Mouse (Mus musculus) B cell, adult 2 months (primary cell): ENCODE measurements around the gene Lsg1.

Experiments used
- DNase-seq, 2 experiments: peaks; one replicate each; pipeline ENCODE4 v3.0.0; 2022

Lsg1 gene

DNA sequence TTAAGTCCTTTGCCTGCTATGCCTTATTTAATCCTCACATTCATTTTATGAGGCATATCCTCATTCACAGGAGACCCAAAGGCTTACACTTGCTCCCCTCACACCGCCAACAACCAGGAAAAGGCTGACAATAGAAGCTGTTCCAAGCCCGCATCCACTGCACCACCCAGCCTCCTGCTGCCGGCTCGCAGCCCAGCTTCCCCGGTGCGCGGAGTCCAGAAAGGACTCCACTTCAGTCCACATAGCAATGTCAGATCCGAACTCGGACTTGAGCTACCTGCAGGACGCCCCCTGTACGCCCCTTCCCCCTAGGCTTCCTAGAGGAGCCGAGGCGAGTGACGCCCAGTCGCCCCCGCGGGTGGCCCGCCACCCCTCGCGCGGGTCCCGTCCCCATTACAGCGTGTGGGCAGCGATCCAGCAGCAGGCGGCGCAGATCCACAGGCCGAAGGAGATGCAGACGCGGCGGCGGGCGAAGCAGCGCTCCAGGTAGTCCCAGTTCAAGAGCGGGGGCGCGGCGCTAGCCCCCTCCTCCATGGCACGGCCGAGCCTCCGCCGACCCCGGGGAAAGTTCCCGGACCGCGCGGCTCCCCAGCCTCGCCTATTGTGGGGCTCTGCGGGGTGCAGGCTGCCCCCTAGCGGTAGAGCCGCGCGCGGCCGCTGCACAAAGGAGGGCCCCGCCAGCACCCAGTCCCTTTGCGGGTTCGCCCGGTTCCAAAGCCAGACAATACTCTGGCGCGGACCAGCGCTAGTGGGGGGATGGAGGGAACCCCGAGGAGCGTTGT is 37.2 kb downstream of the Lsg1 start:
- DNase-seq: peak; percentile 83 to 86

DNA sequence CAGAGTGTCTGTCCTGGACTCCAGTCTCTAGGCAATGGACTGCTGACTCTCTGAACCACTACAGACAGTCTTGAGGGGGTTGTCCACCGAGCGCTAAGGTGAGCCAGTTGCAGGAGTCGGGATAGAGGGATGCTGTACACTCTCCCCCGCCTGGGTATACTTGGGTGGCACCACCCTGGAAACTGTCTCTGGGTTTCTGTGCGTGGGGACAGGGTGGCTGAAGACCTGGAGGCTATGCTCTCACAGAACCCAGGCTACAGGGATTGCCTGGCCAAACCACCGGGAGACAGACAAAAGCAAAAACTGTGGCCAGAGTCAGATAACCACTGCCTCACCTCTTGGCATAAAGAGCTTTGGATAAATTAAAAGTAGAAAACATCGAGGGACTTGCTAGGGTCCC is 37.9 kb downstream of the Lsg1 start:
- DNase-seq: no peak

DNA sequence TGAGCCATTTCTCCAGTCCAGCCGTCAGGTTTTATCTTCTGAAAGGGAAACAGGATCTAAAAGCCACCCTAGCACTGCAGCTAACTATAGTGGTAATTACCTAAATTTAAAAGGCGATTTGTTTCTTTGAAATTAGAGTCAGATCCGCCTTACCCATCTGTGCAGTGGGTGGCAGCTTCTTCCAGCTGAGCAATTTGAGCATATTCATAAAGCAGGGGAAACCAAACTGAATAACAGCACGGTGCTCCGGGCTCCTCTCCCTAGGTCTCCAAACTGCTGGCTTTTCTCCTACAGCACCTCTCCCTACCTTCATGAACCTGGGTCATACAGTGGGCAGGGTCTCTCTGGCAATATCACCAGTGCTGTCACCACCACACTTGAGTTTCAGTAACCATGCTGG is 39.1 kb downstream of the Lsg1 start:
- DNase-seq: no peak

DNA sequence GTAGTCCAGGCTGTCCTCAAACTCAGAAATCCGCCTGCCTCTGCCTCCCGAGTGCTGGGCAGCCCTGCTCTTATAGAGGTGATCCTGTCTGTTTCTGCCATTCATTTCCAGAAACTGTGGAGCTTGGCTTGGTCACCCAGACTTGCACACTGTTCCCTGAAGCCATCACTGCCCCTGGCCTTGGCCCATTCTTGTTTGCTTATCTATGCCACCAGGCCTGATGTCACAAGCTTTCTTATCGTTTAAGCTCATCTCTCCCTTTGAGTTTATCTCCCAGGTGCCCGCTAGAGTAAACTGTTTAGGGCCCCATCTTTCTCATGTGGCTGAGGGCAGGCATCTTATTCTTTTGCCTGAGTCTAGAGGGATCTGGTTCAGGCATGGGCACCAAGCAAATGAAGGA is 42.7 kb downstream of the Lsg1 start:
- no peak for DNase-seq

DNA sequence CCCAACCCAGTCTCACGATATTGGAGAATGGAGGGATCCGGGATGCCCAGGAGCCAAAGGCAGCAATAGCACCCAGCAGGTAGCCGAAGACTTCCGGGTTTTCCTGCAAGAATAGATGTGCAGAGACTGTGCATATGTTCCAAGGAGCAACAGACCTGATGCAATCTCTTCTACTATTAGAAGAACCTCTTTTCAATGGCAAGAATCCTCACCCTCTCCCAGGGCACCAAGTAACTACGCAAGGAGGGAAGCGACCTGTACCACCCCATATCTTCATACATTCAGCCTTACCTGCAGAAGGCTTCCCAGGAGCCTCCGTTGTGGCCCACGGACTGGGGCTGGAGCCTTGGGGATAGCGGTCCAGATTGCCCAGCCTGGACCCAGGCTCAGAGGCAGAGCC is 44.0 kb downstream of the Lsg1 start:
- no peak for DNase-seq

DNA sequence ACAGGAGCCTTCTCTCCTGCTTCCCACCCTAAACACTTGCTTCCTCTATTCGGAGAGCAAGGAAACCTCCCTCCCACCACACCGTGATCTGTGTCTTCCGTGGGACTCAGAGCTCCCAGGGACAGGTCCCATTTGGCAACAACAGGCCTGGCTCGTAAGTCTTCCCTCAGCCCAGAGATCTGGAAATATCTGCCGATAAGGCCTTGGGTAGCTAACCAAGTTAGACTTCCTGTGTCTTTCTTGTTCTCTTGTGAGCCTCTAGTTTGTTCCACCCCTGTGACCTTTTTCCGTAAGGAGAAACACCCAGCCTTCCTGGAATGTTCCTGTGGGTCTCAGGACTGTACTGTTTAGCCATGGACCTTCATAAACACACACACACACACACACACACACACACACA is 44.6 kb downstream of the Lsg1 start:
- no peak for DNase-seq

DNA sequence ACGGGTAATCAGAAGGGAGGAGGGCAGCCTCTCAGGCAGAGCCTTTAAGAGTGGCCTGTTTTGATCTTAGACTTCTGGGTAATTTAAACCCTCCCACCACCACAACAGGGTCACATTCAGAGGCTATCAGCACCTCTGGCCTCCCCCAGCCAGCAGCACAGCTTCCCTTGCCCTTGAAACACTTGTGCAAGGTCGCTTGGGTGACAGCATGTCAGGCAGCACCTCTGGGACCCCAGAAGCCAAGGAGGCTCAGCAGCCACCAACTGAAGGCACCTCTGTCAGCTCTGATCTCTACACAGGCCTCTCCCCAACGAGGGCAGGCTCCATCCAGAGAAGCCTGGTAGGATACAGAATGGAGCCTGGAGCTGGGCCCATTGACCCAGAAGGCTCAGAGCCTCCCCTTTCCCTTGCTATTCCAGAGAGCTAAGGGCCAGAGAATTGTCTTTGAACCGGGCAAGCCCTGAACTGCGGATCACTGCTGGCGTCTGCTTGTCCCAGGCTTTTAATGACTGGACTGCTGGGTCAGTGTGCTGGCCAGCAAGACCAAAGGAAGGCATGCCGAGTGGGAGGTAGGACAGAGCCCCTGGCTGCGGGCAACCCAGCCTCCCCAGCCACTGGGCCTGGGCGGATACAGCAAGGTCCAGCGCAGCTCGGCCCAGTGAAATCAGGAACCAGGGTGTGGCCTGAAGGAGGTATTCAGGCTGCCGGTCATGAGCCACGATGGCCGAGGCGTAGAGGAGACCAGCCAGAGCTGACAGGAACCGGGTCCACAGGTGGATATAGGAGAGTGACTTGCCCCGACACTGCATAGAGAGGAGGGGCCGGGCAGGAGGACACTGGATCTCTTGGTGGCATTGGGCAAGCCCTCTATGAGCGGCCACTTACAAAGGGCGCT is 47.0 kb downstream of the Lsg1 start:
- no peak for DNase-seq

DNA sequence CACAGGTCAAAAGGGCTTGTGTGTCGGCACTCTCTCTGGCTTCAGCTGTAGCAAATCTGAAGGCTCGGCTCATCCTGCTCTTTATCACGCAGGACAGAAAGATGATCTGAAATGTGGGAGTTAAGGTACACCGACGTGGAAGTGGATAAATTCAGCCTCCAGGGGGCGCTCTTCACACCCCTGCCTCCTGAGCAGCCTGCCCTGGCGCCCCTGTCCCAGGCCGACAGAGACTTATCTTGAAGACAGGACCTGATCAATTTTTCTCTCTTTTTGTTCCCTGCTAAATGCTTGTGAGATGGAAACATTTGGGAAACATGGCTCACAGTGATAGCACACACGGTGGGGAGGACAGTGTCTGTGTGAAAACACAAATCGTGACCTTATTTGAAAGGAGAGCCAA is 48.0 kb downstream of the Lsg1 start:
- peak; percentile 77 to 79 for DNase-seq

DNA sequence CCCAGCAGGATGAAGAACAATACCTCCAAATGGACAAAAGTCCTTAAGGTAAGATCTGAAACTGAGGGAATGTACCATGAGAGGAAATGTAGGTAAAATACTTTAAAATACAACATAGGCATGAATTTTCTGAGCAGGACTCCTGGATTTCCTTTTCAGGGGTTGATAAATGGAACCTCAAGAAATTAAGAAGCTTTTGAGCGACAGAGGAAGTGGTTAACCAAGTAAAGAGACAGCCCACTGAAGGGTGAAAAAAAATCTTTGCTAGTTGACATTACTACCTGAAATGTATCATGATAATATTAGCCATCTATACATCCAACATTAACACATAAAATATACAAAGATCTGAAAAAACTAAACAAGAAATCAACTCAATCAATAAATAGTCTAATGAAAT is 52.3 kb downstream of the Lsg1 start:
- DNase-seq: no peak

DNA sequence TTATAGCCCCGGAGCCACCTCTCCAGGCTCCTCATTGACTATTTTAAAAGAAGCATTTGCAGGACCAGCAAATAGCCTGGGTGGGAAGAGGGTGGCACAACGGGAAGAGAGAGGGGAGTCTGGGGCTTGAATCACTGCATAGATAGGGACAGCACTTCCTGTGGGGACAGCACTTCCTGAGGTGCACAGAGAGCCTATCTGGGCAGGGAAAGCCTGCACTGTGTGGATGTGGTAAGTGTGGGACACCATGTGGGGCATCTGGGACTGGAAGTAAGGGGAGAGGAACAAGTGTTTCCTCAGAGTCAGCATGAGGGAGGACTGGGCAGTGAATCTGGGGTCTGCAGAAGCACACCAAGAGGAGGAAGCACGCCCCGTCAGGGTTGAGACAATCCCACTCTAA is 53.8 kb downstream of the Lsg1 start:
- DNase-seq: no peak

DNA sequence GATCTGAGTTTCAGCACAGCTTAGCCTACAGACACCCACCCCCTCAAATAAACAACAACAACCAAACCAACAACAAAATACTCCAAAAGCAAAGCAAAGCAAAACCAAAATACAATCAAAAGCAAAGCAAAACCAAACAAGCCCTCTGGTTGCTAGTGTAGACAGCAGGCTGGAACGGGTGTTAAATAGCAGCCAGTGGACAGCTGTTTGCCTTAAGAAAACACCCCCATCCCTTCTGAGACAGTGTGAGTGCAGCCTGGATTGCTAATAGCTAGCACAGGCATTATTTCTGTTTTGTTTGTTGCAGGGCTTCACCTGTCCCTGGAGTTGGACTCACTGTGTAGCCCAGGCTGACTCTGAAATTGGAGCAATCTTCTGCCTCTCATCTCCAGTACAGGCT is 54.5 kb downstream of the Lsg1 start:
- no peak for DNase-seq

DNA sequence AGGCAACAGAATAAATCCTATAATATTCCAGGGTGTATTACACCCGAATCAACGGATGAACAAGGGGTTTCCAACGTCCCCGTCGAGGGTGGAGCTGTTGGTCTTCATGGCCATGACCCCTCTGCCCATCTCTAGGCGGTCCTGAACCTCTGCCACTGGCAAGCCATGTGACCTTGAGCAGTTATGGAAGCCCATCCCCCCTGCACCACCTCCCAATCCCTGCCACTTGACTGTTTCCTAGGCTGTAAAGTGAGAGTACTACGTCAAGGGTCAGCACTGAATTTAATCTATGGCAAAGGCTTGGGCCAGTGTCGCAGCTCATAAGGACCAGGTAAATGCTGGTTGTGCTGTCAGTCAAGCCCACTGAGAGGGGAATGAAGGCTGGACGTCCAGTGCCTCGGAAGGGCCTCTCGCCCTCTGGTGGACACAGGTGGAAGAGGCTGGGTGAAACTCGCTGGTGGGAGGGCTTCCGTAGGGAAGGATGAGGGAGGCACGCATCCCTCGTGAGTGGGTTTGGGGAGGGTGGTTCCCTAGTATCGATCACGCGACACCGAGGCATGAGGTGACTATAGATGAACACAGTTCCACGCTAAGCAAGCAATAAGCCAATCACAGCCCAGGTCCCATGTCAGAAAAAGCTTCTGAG is 55.5 kb downstream of the Lsg1 start:
- DNase-seq: peak; percentile 67 to 68

DNA sequence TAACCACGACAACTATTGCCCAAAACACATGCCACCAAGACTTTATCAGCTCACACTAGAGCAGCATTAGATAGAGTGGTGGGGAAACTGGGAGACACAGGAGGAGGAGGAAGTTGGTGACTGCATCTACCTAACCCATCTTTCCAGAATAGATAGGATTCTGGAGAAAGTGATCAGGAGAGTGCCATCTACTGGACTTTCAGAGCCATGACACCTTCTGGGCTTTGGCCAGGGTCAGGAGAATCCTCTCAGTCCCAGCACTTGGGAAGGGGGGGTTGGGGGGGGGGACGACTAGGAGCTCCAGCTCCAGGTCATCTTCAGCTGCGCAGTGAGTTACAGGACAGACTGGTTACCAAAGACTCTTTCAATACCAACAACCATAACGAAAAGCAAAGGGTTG is 56.6 kb downstream of the Lsg1 start:
- no peak for DNase-seq

DNA sequence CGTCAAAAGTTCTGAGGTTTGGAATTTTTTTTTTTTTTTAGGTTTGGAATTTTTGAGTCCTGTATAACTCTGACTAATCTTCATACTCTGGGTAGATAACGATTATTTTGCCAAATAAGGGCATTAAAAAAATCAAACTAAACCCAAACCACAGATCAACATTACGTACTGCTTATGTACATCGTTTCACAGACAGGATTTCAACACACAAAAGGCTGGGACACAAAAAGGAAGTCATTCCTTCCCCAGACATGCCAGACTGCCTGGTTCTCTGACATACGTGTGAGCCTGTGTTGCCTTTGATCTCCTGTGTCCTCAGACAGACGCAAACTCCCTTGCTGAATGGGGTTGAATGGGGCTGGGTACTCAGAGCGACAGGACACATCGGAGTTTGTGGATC is 59.0 kb downstream of the Lsg1 start:
- no peak for DNase-seq

DNA sequence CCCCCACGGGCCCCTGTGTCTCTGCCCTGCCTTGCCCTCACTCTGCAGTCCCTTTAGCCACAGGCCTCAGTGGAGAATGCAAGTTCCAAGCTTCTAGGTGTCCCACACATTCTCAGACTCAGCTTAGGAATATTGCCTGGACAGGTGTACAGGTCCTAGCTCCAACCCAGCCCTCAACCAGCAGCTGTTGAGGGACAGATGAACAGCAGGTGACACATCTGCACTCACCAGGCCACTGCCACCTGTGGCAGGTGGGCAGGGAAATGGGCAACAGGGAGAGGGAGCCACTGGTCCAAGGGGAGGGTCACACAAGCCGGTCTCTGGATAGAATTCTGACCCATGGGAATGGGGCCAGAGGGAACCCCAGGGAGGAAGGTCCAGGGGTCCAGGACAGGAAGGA is 59.5 kb downstream of the Lsg1 start:
- DNase-seq: no peak

DNA sequence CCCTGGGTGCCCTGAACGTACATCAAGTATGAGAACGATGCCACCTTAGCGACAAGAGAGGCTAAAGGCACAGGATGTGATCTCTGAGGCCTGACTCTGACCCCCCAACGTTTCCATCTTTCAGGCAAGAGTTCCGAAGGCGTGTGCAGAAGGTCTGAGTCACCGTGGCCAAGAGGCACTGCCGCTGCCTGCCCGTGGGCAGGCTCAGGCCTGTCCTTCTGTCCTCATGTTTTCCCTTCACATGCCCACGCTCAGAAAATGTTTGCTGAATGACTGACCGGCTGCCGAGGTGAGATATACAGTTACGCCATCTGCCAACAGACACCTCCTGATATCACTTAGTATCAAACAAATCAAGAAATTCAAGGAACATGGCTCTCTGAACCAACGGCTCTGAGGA is 61.6 kb downstream of the Lsg1 start:
- no peak for DNase-seq

DNA sequence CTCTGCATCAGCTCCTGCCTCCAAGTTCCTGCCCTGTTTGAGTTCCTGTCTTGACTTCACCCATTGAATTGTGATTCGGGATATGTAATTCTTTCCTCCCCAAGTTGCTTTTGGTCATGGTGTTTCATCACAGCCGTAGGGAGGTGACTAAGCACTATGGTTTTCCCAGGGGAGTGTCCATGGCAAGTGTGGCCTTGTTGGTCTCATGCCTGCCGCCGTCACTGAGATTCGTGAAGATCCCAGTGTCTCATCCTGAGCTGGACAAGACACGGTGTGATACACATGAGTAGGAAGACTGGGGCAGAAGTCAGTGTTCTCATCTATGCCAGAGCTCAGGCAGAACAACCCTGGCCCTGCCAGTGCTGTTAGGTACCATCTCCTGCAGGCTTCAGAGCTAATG is 62.9 kb downstream of the Lsg1 start:
- no peak for DNase-seq

DNA sequence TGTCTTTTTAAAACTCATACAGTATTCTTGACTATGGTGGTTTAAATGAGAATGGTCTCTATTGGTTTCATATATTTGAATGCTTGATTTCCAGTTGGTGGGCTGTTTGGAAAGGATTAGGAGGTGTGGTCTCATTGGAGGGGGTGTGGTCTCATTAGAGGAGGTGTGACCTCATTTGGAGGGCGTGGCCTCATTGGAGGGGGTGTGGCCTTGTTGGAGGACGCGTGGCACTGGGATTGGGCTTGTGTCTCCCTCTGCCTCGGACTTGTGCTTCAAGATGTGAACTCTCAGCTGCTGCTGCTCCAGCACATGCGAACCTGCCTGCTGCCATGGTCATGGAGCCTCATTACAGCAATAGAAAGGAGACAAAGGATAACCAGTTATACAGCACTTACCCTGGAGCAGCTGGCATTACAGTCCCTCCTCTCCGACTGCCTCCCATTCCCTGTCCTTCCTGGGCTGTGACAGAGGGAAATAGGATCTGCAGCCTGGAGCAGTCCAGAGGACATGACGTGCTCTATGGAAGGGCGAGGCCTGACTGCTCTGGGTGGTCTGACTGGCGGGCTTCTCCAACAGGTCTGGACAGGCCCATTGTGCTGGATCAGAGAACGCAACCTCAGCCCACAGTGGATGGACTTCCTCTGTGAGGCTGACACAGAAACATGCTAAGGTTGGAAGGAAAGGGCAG is 65.0 kb downstream of the Lsg1 start:
- no peak for DNase-seq

DNA sequence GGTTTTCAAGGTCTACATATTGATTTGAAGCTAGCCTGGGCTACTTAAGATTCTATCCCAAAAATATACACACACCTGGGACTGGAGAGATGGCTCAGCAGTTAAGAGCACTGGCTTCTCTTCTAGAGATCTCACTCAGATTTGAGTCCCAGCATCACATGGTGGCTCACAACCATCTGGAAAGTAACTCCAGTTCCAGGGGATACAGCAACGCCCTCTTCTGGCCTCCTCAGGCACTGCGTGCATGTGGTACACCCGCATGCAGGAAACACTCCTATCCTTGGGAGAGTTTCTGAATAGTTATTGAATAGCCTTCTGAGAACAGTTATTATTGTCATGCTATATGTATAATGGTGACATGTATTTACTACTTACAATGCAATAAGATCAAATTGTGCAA is 66.2 kb downstream of the Lsg1 start:
- DNase-seq: peak in 1 of 2 experiments; percentile 37

DNA sequence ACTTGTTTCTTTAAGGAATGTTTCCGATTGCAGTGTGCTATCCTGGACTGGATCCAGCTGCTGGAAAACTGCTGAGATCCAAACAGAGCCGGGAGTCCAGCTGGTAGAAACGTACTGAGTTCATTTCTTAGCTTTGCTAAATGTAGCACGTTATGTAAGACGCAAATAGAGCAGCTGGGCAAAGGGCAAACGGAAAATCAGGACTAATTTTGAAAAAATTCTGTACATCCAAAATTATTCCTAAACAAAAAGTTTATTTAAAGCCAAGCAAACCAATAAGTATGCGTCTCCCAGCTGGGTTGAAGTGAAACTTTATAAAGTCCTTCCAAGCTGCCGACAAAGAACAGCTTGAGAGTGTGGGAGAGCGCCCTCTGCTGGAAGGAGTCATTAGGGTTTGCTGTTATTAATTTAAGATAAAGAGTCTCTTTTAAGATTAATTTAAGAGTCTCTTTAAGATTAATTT is 67.0 kb downstream of the Lsg1 start:
- peak; percentile 86 to 87 for DNase-seq

DNA sequence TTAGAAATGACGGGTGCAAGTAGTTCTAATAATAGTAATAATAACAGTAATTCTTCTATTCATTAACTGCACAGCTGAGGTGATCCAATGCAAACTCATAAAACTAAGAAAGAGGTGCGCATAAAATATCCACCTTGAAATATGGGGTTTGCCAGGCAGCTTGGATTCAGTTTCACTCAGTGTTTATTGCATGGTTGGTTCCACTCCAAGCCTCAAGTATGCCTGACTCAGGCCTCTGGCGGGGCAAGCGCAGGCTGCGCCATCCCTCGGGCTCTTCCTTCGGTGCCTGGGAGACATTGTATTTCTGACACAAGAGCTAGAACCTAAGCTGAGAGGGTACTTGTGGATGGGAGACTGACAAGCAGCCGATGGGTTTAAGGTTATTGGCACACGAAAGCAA is 68.8 kb downstream of the Lsg1 start:
- DNase-seq: no peak

DNA sequence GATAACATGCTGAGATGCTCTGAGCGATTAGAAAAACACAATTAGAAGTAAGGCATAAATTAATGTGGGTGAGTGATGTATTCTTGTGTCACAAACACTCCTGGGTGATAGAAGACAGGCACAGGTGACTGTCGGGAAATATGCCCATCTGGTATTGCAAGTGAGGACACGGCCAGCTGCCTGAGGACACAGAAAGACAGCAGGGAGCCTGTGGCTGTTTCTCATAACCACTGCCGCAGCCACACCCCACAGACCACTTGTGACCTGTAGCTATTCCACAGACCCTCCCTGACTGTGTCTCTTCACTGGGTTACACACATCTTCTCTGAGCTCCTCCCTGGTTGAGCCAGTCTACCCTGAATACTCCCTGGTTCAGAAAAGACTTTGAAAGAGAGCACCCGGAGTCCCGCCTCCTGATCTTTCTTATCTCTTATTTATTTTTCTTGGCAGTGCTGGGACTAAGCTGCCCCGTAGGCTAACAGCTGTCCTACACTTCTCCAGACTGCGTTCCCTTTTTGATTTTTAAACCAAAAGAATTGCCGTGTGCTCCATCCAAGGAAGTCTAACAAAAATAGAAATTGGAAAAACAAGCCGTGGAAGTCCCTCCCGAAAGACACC is 69.6 kb downstream of the Lsg1 start:
- DNase-seq: no peak

DNA sequence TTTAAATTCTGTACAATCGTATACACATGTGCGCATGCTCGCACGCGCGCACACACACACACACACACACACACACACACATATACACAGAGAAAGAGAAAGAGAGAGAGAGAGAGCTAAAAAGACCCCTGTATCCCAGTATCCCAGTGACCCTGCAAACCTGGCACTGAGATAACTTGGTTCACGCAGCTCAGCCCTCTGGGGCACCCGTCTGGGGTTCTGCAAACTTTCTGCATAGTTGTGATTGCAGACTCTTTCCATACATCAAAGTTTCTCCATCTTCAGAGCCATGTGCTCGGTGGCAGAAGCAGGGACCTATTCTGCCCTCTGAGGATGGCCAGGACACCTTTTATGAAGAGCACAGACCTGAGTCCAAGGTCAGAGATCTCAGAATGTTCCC is 70.4 kb downstream of the Lsg1 start:
- no peak for DNase-seq
